Mouse (Mus musculus) spleen, adult 2 months (tissue): ENCODE results near the gene Gm11084. TPM values are rescaled to one million over a fixed set of nuclear protein-coding genes. Genes with fewer than 3 reads are reported as not detected.

Experiments
- DNase-seq, 2 experiments: peaks; one replicate each; pipeline versions ENCODE4 v3.0.0 to v3.0.0-alpha.2; 2012 to 2021; ENCODE audit warnings: low spot score in 2 of 2, low read depth in 1 of 2
- H3K27ac ChIP-seq: fragments of 200-500 bp; 2 replicates; pipeline ENCODE4 v1.5.1; 2012; ENCODE audit warnings: low read length, inconsistent platforms; ENCODE audit not compliant: insufficient read depth
- H3K27me3 ChIP-seq: fragments of 200-500 bp; 2 replicates; pipeline ENCODE4 v1.6.1; 2012; ENCODE audit warnings: mild to moderate bottlenecking, moderate library complexity, low read length, inconsistent platforms; ENCODE audit not compliant: control insufficient read depth, insufficient read depth
- H3K36me3 ChIP-seq: fragments of 200-500 bp; 2 replicates; pipeline ENCODE4 v1.6.1; 2012; ENCODE audit warnings: mild to moderate bottlenecking, low read length, inconsistent platforms; ENCODE audit not compliant: control insufficient read depth, insufficient read depth
- H3K4me1 ChIP-seq: fragments of 200-500 bp; 2 replicates; pipeline ENCODE4 v1.6.1; 2011; ENCODE audit warnings: inconsistent platforms; ENCODE audit not compliant: control insufficient read depth, insufficient read depth, insufficient read length
- H3K4me3 ChIP-seq: fragments of 200-500 bp; 2 replicates; pipeline ENCODE4 v1.5.1; 2011; ENCODE audit warnings: mild to moderate bottlenecking, inconsistent platforms; ENCODE audit not compliant: insufficient read depth, insufficient read length; ENCODE audit errors: extremely low read depth
- CTCF ChIP-seq: fragments of 200-500 bp; IDR thresholded peaks from 2 replicates; pipeline ENCODE4 v1.5.1; 2011; ENCODE audit warnings: mild to moderate bottlenecking, inconsistent platforms; ENCODE audit not compliant: insufficient read depth, insufficient read length, insufficient replicate concordance; ENCODE audit errors: extremely low read depth
- POLR2A ChIP-seq: fragments of 200-500 bp; IDR thresholded peaks from 2 replicates; pipeline ENCODE4 v1.6.1; 2011; ENCODE audit warnings: low read depth, low read length, inconsistent platforms
- WGBS: fragments of 180-500 bp; shearing (Covaris S2); methylation state at CpG from one replicate; pipeline ENCODE4 v1.1.7; 2018; 5-methylcytosine and 5-hydroxymethylcytosine counted together
- polyA plus RNA-seq: library from polyadenylated mRNA; depleted of rRNA; stranded (reverse); fragments of >200 nt; gene quantifications from 2 replicates; pipeline ENCODE4 v1.2.3, GENCODE M21; 2012; rRNA removed

Gene Gm11084
- not detected in 2 replicates for polyA plus RNA-seq

GRCm38 (mm10) chr2:72986616-72987015, at the start of gene Gm11084:
Gm11084 (minus strand) TSS chr2:72986716.
- DNase-seq: no peak
- no peak for TF ChIP-seq POLR2A
- no peak for TF ChIP-seq CTCF
- Histone ChIP-seq H3K27me3 (no peaks in the 10 kb centered on the region), H3K4me3 (no peak within 1 kb of the TSS), H3K27ac (no peak within 1 kb of the TSS), H3K36me3 (no peaks in the 10 kb centered on the region; the same call in none of the 2 replicates), H3K4me1 (no peaks in the 10 kb centered on the region)
- 94% methylated on average over 5 of the region's 5 CpGs for WGBS

GRCm38 (mm10) chr2:73031061-73032055, 44.8 kb upstream of the Gm11084 start:
- H3K4me1 ChIP-seq: peaks cover 2% of the 10 kb centered on the region; the same call in 1 of the 2 replicates
- no peak overlapping the region for H3K27ac ChIP-seq
- no peak overlapping the region for H3K4me3 ChIP-seq
- H3K27me3 ChIP-seq: no peaks in the 10 kb centered on the region
- H3K36me3 ChIP-seq: no peaks in the 10 kb centered on the region
- no peak for TF ChIP-seq CTCF
- TF ChIP-seq POLR2A: no peak
- DNase-seq: no peak
- 82% methylated on average over 7 of the region's 7 CpGs for WGBS

- WGBS: 88% methylated on average over 3 of the region's 3 CpGs
- H3K36me3 ChIP-seq: no peaks in the 10 kb centered on the region
- H3K4me3 ChIP-seq: no peak overlapping the region
- peaks cover 2% of the 10 kb centered on the region; the same call in 1 of the 2 replicates for H3K4me1 ChIP-seq
- no peaks in the 10 kb centered on the region for H3K27me3 ChIP-seq
- H3K27ac ChIP-seq: no peak overlapping the region
- no peak for TF ChIP-seq CTCF
- no peak for TF ChIP-seq POLR2A
- no peak for DNase-seq
Measured at GRCm38 (mm10) chr2:73029846-73030245, 43.3 kb upstream of the Gm11084 start.

GRCm38 (mm10) chr2:73028019-73028418, 41.5 kb upstream of the Gm11084 start:
- Histone ChIP-seq H3K36me3 (no peaks in the 10 kb centered on the region), H3K4me3 (no peak overlapping the region), H3K27ac (no peak overlapping the region), H3K4me1 (peaks cover 2% of the 10 kb centered on the region; the same call in 1 of the 2 replicates), H3K27me3 (no peaks in the 10 kb centered on the region)
- no peak for DNase-seq
- TF ChIP-seq POLR2A (no peak), CTCF (no peak)
- 77% methylated on average over 3 of the region's 3 CpGs for WGBS

- DNase-seq: no peak
- no peaks in the 10 kb centered on the region for H3K36me3 ChIP-seq
- no peaks in the 10 kb centered on the region for H3K4me1 ChIP-seq
- no peak overlapping the region for H3K4me3 ChIP-seq
- H3K27ac ChIP-seq: no peak overlapping the region
- TF ChIP-seq CTCF (no peak), POLR2A (no peak)
- H3K27me3 ChIP-seq: no peaks in the 10 kb centered on the region
- 43% methylated on average over 3 of the region's 3 CpGs for WGBS
Measured at GRCm38 (mm10) chr2:73027126-73027525, 40.6 kb upstream of the Gm11084 start.

GRCm38 (mm10) chr2:73023803-73024202, 37.3 kb upstream of the Gm11084 start:
- Histone ChIP-seq H3K27ac (no peak overlapping the region), H3K4me1 (no peaks in the 10 kb centered on the region), H3K4me3 (no peak overlapping the region), H3K36me3 (no peaks in the 10 kb centered on the region), H3K27me3 (no peaks in the 10 kb centered on the region)
- WGBS: 61% methylated on average over 6 of the region's 6 CpGs
- no peak for DNase-seq
- TF ChIP-seq CTCF (no peak), POLR2A (no peak)

- Histone ChIP-seq H3K4me1 (no peaks in the 10 kb centered on the region), H3K36me3 (no peaks in the 10 kb centered on the region), H3K4me3 (no peak overlapping the region), H3K27me3 (no peaks in the 10 kb centered on the region), H3K27ac (no peak overlapping the region)
- WGBS: 83% methylated on average over 6 of the region's 6 CpGs
- DNase-seq: no peak
- TF ChIP-seq POLR2A: no peak
Measured at GRCm38 (mm10) chr2:73021046-73021445, 34.5 kb upstream of the Gm11084 start.
